Mouse (Mus musculus): ENCODE measurements around the gene Hcfc2. TPM values are rescaled to one million over a fixed set of nuclear protein-coding genes. Genes with fewer than 3 reads are reported as not detected.

Gene Hcfc2
- polyA plus RNA-seq (2012; rRNA removed): 7.8 and 9.1 TPM in 2 replicates

GRCm38 (mm10) chr10:82695956-82696355 lies at the start of gene Hcfc2:
TSS of gene Hcfc2 (plus strand) at chr10:82696160.

GRCm38 (mm10) chr10:82690494-82690893 lies 5.5 kb upstream of the Hcfc2 start, which contains the start of gene Glt8d2:
TSS of gene Glt8d2 (minus strand) at chr10:82690650.

GRCm38 (mm10) chr10:82763840-82764631 lies 68.1 kb downstream of the Hcfc2 start, which contains the start of gene Nfyb:
TSS of gene Nfyb (minus strand) at chr10:82764144.

Other genes with a start within 250 kb of the Hcfc2 start
- gene Gm1553, start 203.5 kb upstream of the Hcfc2 start, polyA plus RNA-seq (2012; rRNA removed): not detected in 2 replicates
- 29.5 and 31.9 TPM in 2 replicates for gene 1190007I07Rik, start 72.9 kb upstream of the Hcfc2 start, polyA plus RNA-seq (2012; rRNA removed)
- 15.4 and 15.7 TPM in 2 replicates for gene Tdg, start 66.3 kb upstream of the Hcfc2 start, polyA plus RNA-seq (2012; rRNA removed)
- 0.36 and 0.42 TPM in 2 replicates for gene Glt8d2, start 5.5 kb upstream of the Hcfc2 start, polyA plus RNA-seq (2012; rRNA removed)
- 26.3 and 27.0 TPM in 2 replicates for gene Nfyb, start 68.0 kb downstream of the Hcfc2 start, polyA plus RNA-seq (2012; rRNA removed)
- gene Txnrd1, start 137.8 kb downstream of the Hcfc2 start, polyA plus RNA-seq (2012; rRNA removed): 24.3 and 25.2 TPM in 2 replicates
- 0.21 and 0.25 TPM in 2 replicates for gene Eid3, start 170.5 kb downstream of the Hcfc2 start, polyA plus RNA-seq (2012; rRNA removed)